In the genomic region with DNA sequence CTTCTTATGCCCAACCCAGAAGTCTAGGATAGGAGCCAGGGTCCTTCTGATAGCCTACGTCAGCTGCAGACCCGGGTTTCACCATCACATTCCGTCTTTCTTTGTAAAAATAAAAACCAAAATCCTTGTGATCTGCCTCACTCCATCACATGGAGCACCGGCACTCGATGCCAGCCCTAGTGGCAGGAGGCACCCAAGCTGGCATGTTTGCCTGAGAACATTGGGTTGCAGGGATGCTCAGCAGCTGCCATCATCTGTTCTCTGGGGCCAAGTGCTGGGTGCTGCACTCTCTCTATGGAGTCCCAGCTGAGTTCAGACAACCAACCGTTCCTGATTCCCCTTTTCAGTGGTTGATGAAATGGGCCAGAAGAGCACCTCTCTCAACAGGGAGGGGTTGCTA, we compare ENCODE assay signal across 11 mouse cellular contexts. TPM values are rescaled to one million over a fixed set of nuclear protein-coding genes. Genes with fewer than 3 reads are reported as not detected.
DNase-seq lines count a peak whose midpoint lies in the region; ATAC-seq and TF ChIP-seq lines count a peak whose summit lies in the region.
"Had no signal": no experiment of that assay in that cellular context is flagged by ENCODE, and none has a peak within 500 bp of the region (broad histone marks: within the 10 kb centered on the region; RNA-seq: fewer than 3 reads in every experiment).

No protein-coding gene starts in this region.

- intact Hi-C loops in heart, adult 2 months (cut with DNase I) = loop anchor here (10.0 kb wide), 1 partner anchor 256 kb away; no protein-coding TSS in a partner anchor
- intact Hi-C loops in gastrocnemius, adult 2 months (cut with DNase I) = loop anchor here (5.0 kb wide), 3 partner anchors 51 to 86 kb away; no protein-coding TSS in a partner anchor

- H3K9me3 ChIP-seq in heart, embryonic 16.5 days (replicated peaks; ENCODE audit: control insufficient read depth, low read length) = no peaks in the 10 kb centered on the region
- no peaks in the 10 kb centered on the region for H3K9me3 ChIP-seq in midbrain, embryonic 11.5 days (ENCODE audit: control insufficient read depth, low read length)
- H3K9me3 ChIP-seq in midbrain, postnatal 0 days (ENCODE audit: low read length) = no peaks in the 10 kb centered on the region
- H3K9me3 ChIP-seq in hindbrain, embryonic 13.5 days = no peaks in the 10 kb centered on the region
- no peaks in the 10 kb centered on the region for H3K9me3 ChIP-seq in neural tube, embryonic 14.5 days (ENCODE audit: control insufficient read depth, low read length)

- H3K36me3 ChIP-seq in heart, embryonic 16.5 days (ENCODE audit: control insufficient read depth, insufficient read depth) = no peaks in the 10 kb centered on the region
- H3K36me3 ChIP-seq in heart, adult 2 months (ENCODE audit: control insufficient read depth, insufficient read depth, low read length) = peaks cover 2% of the 10 kb centered on the region; the same call in 1 of the 2 replicates
- H3K36me3 ChIP-seq in midbrain, embryonic 11.5 days (ENCODE audit: control insufficient read depth, insufficient read depth, low read length) = no peaks in the 10 kb centered on the region
- H3K36me3 ChIP-seq in midbrain, postnatal 0 days (ENCODE audit: insufficient read depth, low read length) = no peaks in the 10 kb centered on the region
- no peaks in the 10 kb centered on the region for H3K36me3 ChIP-seq in hindbrain, embryonic 13.5 days
- H3K36me3 ChIP-seq in neural tube, embryonic 14.5 days (ENCODE audit: control insufficient read depth, insufficient read depth, low read length) = no peaks in the 10 kb centered on the region

- H3K4me3 ChIP-seq in heart, embryonic 16.5 days (ENCODE audit: low read length) = 0 out of 2 replicates have a peak overlapping the region, but pooled peaks have one; percentile 0
- H3K4me3 ChIP-seq in heart, adult 2 months = no peak overlapping the region
- H3K4me3 ChIP-seq in midbrain, embryonic 11.5 days (ENCODE audit: low read depth, low read length) = no peak overlapping the region
- H3K4me3 ChIP-seq in midbrain, postnatal 0 days (ENCODE audit: low read depth, low read length) = no peak overlapping the region
- H3K4me3 ChIP-seq in hindbrain, embryonic 13.5 days = no peak overlapping the region
- no peak overlapping the region for H3K4me3 ChIP-seq in neural tube, embryonic 14.5 days (ENCODE audit: low read depth, low read length)
- H3K4me3 ChIP-seq in gastrocnemius, adult 2 months = no peak overlapping the region

- H3K79me2 ChIP-seq in heart, adult 2 months (replicated peaks; ENCODE audit: control insufficient read depth, insufficient read depth, low read length) = no peaks in the 10 kb centered on the region

- no peak for TF ChIP-seq CTCF in heart, adult 2 months (IDR thresholded peaks at IDR 0.05)
- no peak for TF ChIP-seq CTCF in midbrain, postnatal 0 days (IDR thresholded peaks at IDR 0.05)
- no peak for TF ChIP-seq CTCF in gastrocnemius, adult 2 months (IDR thresholded peaks at IDR 0.05)

- DNase-seq in heart, adult 2 months = no peak
- no peak for DNase-seq in midbrain, embryonic 11.5 days (ENCODE audit: low spot score, missing footprints)
- DNase-seq in midbrain, postnatal 0 days (ENCODE audit: low spot score) = no peak
- no peak for DNase-seq in gastrocnemius, adult 2 months
- DNase-seq: adrenal gland, postnatal 36 days; cerebellum, adult 2 months; lung, adult 18-20 months had no signal

- peak overlapping the region; percentile 97 for H3K4me2 ChIP-seq in heart, embryonic 16.5 days (ENCODE audit: low read depth, low read length)
- H3K4me2 ChIP-seq in midbrain, embryonic 11.5 days = peak overlapping the region; percentile 98; the same call in 1 of the 2 replicates
- no peak overlapping the region for H3K4me2 ChIP-seq in midbrain, postnatal 0 days (ENCODE audit: low read depth, low read length, poor library complexity, severe bottlenecking)
- H3K4me2 ChIP-seq in hindbrain, embryonic 13.5 days = peak overlapping the region; percentile 94
- H3K4me2 ChIP-seq in neural tube, embryonic 14.5 days (ENCODE audit: low read depth, low read length) = peak overlapping the region; percentile 91; the same call in 1 of the 2 replicates

- H3K27ac ChIP-seq in heart, embryonic 16.5 days (ENCODE audit: low read length) = no peak overlapping the region
- H3K27ac ChIP-seq in heart, adult 2 months = no peak overlapping the region; the same call in 1 of the 2 replicates
- no peak overlapping the region for H3K27ac ChIP-seq in midbrain, embryonic 11.5 days (ENCODE audit: low read depth, low read length)
- no peak overlapping the region for H3K27ac ChIP-seq in midbrain, postnatal 0 days (ENCODE audit: low read depth, low read length)
- no peak overlapping the region; the same call in 1 of the 2 replicates for H3K27ac ChIP-seq in hindbrain, embryonic 13.5 days
- H3K27ac ChIP-seq in neural tube, embryonic 14.5 days (ENCODE audit: low read depth, low read length) = no peak overlapping the region
- H3K27ac ChIP-seq in gastrocnemius, adult 2 months = no peak overlapping the region

- no peak for TF ChIP-seq POLR2A in heart, adult 2 months (IDR thresholded peaks at IDR 0.05; ENCODE audit: insufficient read depth, low read depth, low read length)

- no peak overlapping the region for H3K9ac ChIP-seq in heart, embryonic 16.5 days (ENCODE audit: low read length)
- H3K9ac ChIP-seq in heart, adult 2 months (ENCODE audit: low read depth, low read length) = no peak overlapping the region
- no peak overlapping the region for H3K9ac ChIP-seq in midbrain, embryonic 11.5 days (ENCODE audit: low read length)
- no peak overlapping the region for H3K9ac ChIP-seq in midbrain, postnatal 0 days (replicated peaks; ENCODE audit: low read length, poor library complexity, severe bottlenecking)
- peak overlapping the region; percentile 21; the same call in 1 of the 2 replicates for H3K9ac ChIP-seq in hindbrain, embryonic 13.5 days
- no peak overlapping the region for H3K9ac ChIP-seq in neural tube, embryonic 14.5 days (replicated peaks; ENCODE audit: low read depth, low read length)

- WGBS in heart, embryonic 16.5 days = 77% methylated on average over 6 of the region's 6 CpGs
- WGBS in heart, adult 2 months = 60% methylated on average over 6 of the region's 6 CpGs
- 94% methylated on average over 6 of the region's 6 CpGs for WGBS in midbrain, embryonic 11.5 days
- 83% methylated on average over 6 of the region's 6 CpGs for WGBS in midbrain, postnatal 0 days
- WGBS in hindbrain, embryonic 13.5 days = 79% methylated on average over 6 of the region's 6 CpGs
- 73% methylated on average over 6 of the region's 6 CpGs for WGBS in neural tube, embryonic 14.5 days

- TF ChIP-seq EP300 in heart, adult 2 months (IDR thresholded peaks at IDR 0.05; ENCODE audit: insufficient read depth, low read depth, low read length) = no peak

- peaks cover 48% of the 10 kb centered on the region for H3K4me1 ChIP-seq in heart, embryonic 16.5 days (ENCODE audit: control insufficient read depth, insufficient read depth, low read length)
- peaks cover 32% of the 10 kb centered on the region for H3K4me1 ChIP-seq in heart, adult 2 months (ENCODE audit: control insufficient read depth, insufficient read depth, low read length)
- H3K4me1 ChIP-seq in midbrain, embryonic 11.5 days (ENCODE audit: control insufficient read depth, insufficient read depth, low read length) = peaks cover 35% of the 10 kb centered on the region
- H3K4me1 ChIP-seq in midbrain, postnatal 0 days (ENCODE audit: insufficient read depth, low read length) = no peaks in the 10 kb centered on the region
- peaks cover 77% of the 10 kb centered on the region for H3K4me1 ChIP-seq in hindbrain, embryonic 13.5 days (replicated peaks)
- peaks cover 43% of the 10 kb centered on the region; the same call in 1 of the 2 replicates for H3K4me1 ChIP-seq in neural tube, embryonic 14.5 days (ENCODE audit: control insufficient read depth, insufficient read depth, low read length)

- no peak for ATAC-seq in heart, embryonic 16.5 days (replicated peaks; ENCODE audit: extremely low read depth, insufficient read depth, low FRiP score)
- ATAC-seq in midbrain, embryonic 11.5 days (ENCODE audit: low FRiP score) = no peak
- ATAC-seq in midbrain, postnatal 0 days (ENCODE audit: low FRiP score) = no peak
- ATAC-seq in hindbrain, embryonic 13.5 days (ENCODE audit: low FRiP score) = no peak
- no peak for ATAC-seq in neural tube, embryonic 14.5 days (ENCODE audit: low read depth)
- ATAC-seq in activated CD4-positive, CD25-positive, alpha-beta regulatory T cell, adult 4 months = no peak

- H3K27me3 ChIP-seq in heart, embryonic 16.5 days (ENCODE audit: control insufficient read depth, insufficient read depth, low read length) = no peaks in the 10 kb centered on the region
- H3K27me3 ChIP-seq in heart, adult 2 months (ENCODE audit: control insufficient read depth, insufficient read depth, low read length) = no peaks in the 10 kb centered on the region
- no peaks in the 10 kb centered on the region for H3K27me3 ChIP-seq in midbrain, embryonic 11.5 days (ENCODE audit: control insufficient read depth, insufficient read depth, low read length)
- H3K27me3 ChIP-seq in midbrain, postnatal 0 days (ENCODE audit: insufficient read depth, low read length) = no peaks in the 10 kb centered on the region
- no peaks in the 10 kb centered on the region for H3K27me3 ChIP-seq in hindbrain, embryonic 13.5 days
- H3K27me3 ChIP-seq in neural tube, embryonic 14.5 days (ENCODE audit: control insufficient read depth, insufficient read depth, low read length) = no peaks in the 10 kb centered on the region

RNA-seq across cellular contexts. Expression of gene Tspan18, which starts 3.2 kb away (rescaled TPM):
- polyA plus RNA-seq in heart, embryonic 16.5 days (2015; fragmentation: Nextera tagmentation; extraction: Ambion mirVana) = 28.5 and 33.9 TPM in 2 replicates
- 10 to 100 TPM in 1 of 2 experiments, 1 to 10 TPM in 1; 9.4 to 16.0 TPM for total RNA-seq in heart, adult 2 months (2021)
- 21.3 and 23.8 TPM in 2 replicates for polyA plus RNA-seq in heart, adult 2 months (2012; rRNA removed)
- 47.9 and 48.7 TPM in 2 replicates for polyA plus RNA-seq in midbrain, embryonic 11.5 days (2014; fragmentation: Nextera tagmentation; extraction: Ambion mirVana)
- 19.8 and 21.5 TPM in 2 replicates for total RNA-seq in midbrain, postnatal 0 days (2014; rRNA removed)
- polyA plus RNA-seq in midbrain, postnatal 0 days (2015; fragmentation: Nextera tagmentation; extraction: Ambion mirVana) = 13.2 and 16.5 TPM in 2 replicates
- 23.6 and 32.5 TPM in 2 replicates for polyA plus RNA-seq in hindbrain, embryonic 13.5 days (2015; fragmentation: Nextera tagmentation; extraction: Ambion mirVana)
- 30.2 and 34.7 TPM in 2 replicates for polyA plus RNA-seq in neural tube, embryonic 14.5 days (2014; fragmentation: Nextera tagmentation; extraction: Ambion mirVana)
- polyA plus RNA-seq in activated CD4-positive, CD25-positive, alpha-beta regulatory T cell, adult 4 months (2017; shearing (Covaris generic)) = under 1 TPM in 1 of 2 experiments, not detected in 1; 0.54 TPM
- total RNA-seq in gastrocnemius, adult 2 months (2021) = 1 to 10 TPM; 1.5 to 2.4 TPM
